Mouse (Mus musculus) midbrain, postnatal 0 days (tissue): Measurements from ENCODE around the gene Strap. TPM values are rescaled to one million over a fixed set of nuclear protein-coding genes. Genes with fewer than 3 reads are reported as not detected.
A peak's percentile ranks its signal among the peaks of the same experiment; 100 is the strongest.

Experiments
- ATAC-seq: fragments of 200-750 bp; cut with Nextera tagmentation; 2 replicates; pipeline ENCODE4 v1.8.0; 2017; ENCODE audit warnings: moderate number of reproducible peaks, mild to moderate bottlenecking, moderate TSS enrichment, moderate library complexity; ENCODE audit not compliant: low FRiP score
- DNase-seq: peaks from one replicate; pipeline ENCODE4 v3.0.0-alpha.2; 2015; ENCODE audit warnings: low spot score
- H3K27ac ChIP-seq: fragments of 300-500 bp; sonication (generic); 2 replicates; pipeline ENCODE4 v1.5.1; 2014; ENCODE audit warnings: low read depth, mild to moderate bottlenecking, low read length, mixed read lengths
- H3K27me3 ChIP-seq: fragments of 300-500 bp; sonication (generic); 2 replicates; pipeline ENCODE4 v1.6.1; 2014; ENCODE audit warnings: low read length, control low read depth, mixed read lengths; ENCODE audit not compliant: insufficient read depth
- H3K36me3 ChIP-seq: fragments of 300-500 bp; sonication (generic); 2 replicates; pipeline ENCODE4 v1.6.1; 2014; ENCODE audit warnings: low read length, control low read depth, mixed read lengths; ENCODE audit not compliant: insufficient read depth
- H3K4me1 ChIP-seq: fragments of 300-500 bp; sonication (generic); 2 replicates; pipeline ENCODE4 v1.6.1; 2014; ENCODE audit warnings: mild to moderate bottlenecking, control low read depth, antibody characterized with exemption, low read length, mixed read lengths; ENCODE audit not compliant: insufficient read depth
- H3K4me2 ChIP-seq: fragments of 300-500 bp; sonication (generic); 2 replicates; pipeline ENCODE4 v1.6.1; 2014; ENCODE audit warnings: low read depth, mild to moderate bottlenecking, low read length, mixed read lengths; ENCODE audit not compliant: poor library complexity, severe bottlenecking
- H3K4me3 ChIP-seq: fragments of 300-500 bp; sonication (generic); 2 replicates; pipeline ENCODE4 v1.5.1; 2014; ENCODE audit warnings: low read depth, mild to moderate bottlenecking, low read length, moderate library complexity
- H3K9ac ChIP-seq: fragments of 300-500 bp; sonication (generic); replicated peaks from 2 replicates; pipeline ENCODE4 v1.6.1; 2014; ENCODE audit warnings: mild to moderate bottlenecking, low read length, moderate library complexity, mixed read lengths; ENCODE audit not compliant: poor library complexity, severe bottlenecking
- H3K9me3 ChIP-seq: fragments of 300-500 bp; sonication (generic); 2 replicates; pipeline ENCODE4 v1.6.1; 2016; ENCODE audit warnings: low read length, control low read depth
- CTCF ChIP-seq: IDR thresholded peaks from 2 replicates; pipeline ENCODE4 v1.5.1; 2016; ENCODE audit warnings: antibody characterized with exemption, mild to moderate bottlenecking
- WGBS: fragments of 180-500 bp; shearing (Covaris S2); extraction: QIAGEN DNeasy Blood & Tissue Kit; methylation state at CpG from one replicate; pipeline ENCODE4 v1.1.7; 2014; 5-methylcytosine and 5-hydroxymethylcytosine counted together
- polyA plus RNA-seq: library from polyadenylated mRNA; unstranded; fragments of >200 nt; fragmentation: Nextera tagmentation; extraction: Ambion mirVana; gene quantifications from 2 replicates; pipeline ENCODE4 v1.2.1, GENCODE M21; 2015
- total RNA-seq: library from RNA; depleted of rRNA; stranded (reverse); fragments of >200 nt; gene quantifications from 2 replicates; pipeline ENCODE4 v1.2.3, GENCODE M21; 2014

Strap gene
- total and polyA plus RNA-seq, 2 experiments from 2014 or later = 80.9 to 166 TPM

GRCm38 (mm10) chr6:137740972-137741371 is 6.1 kb downstream of the Strap start:
- Histone ChIP-seq H3K4me2 (no peak overlapping the region), H3K27me3 (no peaks in the 10 kb centered on the region), H3K4me3 (no peak overlapping the region), H3K9ac (no peak overlapping the region), H3K9me3 (no peaks in the 10 kb centered on the region), H3K27ac (no peak overlapping the region), H3K4me1 (peaks cover 5% of the 10 kb centered on the region; the same call in 1 of the 2 replicates), H3K36me3 (peaks cover 44% of the 10 kb centered on the region)
- WGBS = 94% methylated on average over 2 of the region's 2 CpGs
- no peak for DNase-seq
- no peak for ATAC-seq
- TF ChIP-seq CTCF = no peak

DNA sequence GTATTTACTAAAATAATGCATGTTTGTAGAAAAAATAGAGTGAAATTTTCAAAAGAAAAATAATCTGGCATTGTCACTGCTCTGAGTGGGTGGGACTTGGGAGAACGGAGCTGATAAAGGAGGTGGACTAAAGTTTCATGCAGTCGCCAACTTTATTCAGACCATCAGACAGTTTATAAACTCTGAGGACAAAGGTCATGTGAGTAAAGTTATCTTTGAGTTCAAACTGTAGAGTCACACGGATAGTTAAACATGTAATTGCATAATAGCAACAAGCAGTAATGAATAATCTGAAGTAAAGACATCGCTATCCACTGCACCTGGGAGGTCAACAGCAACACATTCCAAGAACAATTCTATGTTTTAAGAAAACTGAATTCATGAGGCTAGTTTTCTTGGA is 9.8 kb downstream of the Strap start:
- DNase-seq = no peak
- Histone ChIP-seq H3K4me2 (no peak overlapping the region), H3K27ac (no peak overlapping the region), H3K27me3 (no peaks in the 10 kb centered on the region), H3K4me1 (no peaks in the 10 kb centered on the region), H3K4me3 (no peak overlapping the region), H3K36me3 (peaks cover 52% of the 10 kb centered on the region), H3K9ac (no peak overlapping the region), H3K9me3 (no peaks in the 10 kb centered on the region)
- no peak for TF ChIP-seq CTCF
- WGBS = 95% methylated on average over 4 of the region's 4 CpGs
- no peak for ATAC-seq

DNA sequence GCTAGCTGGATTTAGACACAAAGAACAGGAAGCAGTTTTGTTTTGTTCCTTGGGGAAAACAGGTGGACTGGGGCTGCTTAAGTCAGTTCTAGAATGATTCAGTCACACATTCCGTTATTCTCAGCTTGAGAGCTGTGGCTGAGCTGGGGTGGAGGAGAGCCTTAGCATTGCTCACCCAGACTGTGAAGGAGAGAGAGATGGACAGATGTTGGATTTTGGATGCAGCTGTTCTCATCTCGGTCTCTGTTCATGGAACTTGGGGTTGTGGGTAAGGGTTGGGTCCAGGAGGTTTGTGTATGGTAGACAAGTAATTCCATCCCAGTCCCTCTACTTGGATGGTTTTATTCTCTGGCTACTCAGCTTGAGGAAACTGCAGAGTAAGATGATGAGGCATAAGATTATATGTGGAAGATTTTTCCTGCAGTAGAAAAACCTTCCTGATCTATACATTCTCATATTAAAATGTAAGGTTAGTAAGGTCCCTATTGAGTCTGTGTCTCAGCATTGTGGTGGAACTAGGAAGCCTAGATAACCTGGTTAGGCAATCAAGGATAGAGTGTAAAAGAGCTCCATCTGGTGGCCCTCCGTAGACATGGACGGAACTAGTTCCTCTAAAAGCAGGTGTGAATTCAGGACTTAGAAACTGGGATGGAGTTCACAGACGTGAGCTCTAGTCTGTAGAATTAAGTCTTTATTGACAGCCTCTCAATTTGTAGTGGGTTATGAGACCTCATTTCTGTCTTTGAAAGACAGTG is 12.5 kb downstream of the Strap start:
- no peaks in the 10 kb centered on the region for H3K27me3 ChIP-seq
- H3K9me3 ChIP-seq = no peaks in the 10 kb centered on the region
- WGBS = 74% methylated on average over 5 of the region's 5 CpGs
- H3K4me2 ChIP-seq = no peak overlapping the region
- peak; percentile 52 for DNase-seq
- peak; percentile 59; the same call in 1 of the 2 replicates for ATAC-seq
- H3K4me3 ChIP-seq = no peak overlapping the region
- TF ChIP-seq CTCF = peak; percentile 76
- no peak overlapping the region for H3K9ac ChIP-seq
- H3K4me1 ChIP-seq = no peaks in the 10 kb centered on the region
- H3K36me3 ChIP-seq = peaks cover 49% of the 10 kb centered on the region
- H3K27ac ChIP-seq = no peak overlapping the region

DNA sequence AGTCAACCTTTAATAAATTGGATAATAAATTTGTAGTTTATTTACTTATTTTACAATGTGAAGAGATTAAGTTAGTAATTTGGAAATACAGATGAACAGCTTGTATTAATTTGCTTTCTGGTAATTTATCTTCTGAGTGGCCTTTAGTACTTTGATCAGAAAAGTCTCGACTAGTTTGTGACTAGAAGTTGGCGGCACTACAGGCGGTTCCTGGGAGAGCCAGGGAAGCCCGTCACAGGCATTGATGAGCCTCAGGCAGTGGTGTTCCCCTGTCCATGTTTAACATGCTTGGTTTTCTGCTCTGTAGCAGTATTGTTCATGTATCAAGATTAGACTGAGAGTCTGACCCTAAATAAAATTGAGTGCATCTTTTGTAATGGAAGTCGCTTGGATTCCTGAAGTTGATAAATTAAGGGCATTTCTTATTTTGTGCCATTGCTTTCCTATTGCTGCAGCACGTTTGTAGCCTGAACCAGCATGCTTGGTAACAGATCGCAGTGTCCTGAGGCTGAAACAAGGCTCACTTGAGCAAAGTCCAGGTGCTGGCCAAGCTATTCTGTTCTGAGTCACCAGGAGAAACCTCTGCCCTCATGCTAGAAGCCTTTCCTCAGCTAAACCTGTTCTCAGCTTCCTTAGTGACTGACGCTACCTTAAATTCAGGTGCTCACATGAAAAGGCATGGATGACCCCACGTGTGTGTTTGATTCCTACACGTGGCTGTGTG is 16.8 kb downstream of the Strap start:
- no peaks in the 10 kb centered on the region for H3K27me3 ChIP-seq
- no peak overlapping the region for H3K9ac ChIP-seq
- H3K4me2 ChIP-seq = no peak overlapping the region
- no peak overlapping the region for H3K4me3 ChIP-seq
- no peaks in the 10 kb centered on the region for H3K4me1 ChIP-seq
- TF ChIP-seq CTCF = no peak
- ATAC-seq (no peak), DNase-seq (no peak)
- H3K36me3 ChIP-seq = peaks cover 32% of the 10 kb centered on the region
- 88% methylated on average over 10 of the region's 10 CpGs for WGBS
- H3K9me3 ChIP-seq = no peaks in the 10 kb centered on the region
- no peak overlapping the region for H3K27ac ChIP-seq

DNA sequence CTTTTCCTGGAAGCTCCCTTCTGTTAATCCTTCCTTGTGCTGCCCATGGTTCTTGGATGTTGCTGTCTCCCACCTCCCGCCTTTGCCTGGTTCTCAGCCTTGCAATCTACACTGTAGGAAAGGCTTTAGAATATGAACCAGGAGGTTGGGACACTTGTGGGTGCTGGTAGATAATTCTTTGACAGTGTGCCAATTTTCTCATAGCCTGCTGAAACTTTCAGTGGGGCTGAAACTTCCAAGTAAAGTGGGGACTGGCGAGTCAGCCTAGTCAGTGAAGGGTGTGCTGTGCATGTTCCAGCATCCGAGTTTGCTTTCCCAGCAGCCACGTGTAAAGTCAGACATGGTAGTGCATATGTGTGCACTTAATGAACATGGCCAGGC is 17.4 kb downstream of the Strap start:
- Histone ChIP-seq H3K4me3 (no peak overlapping the region), H3K9ac (no peak overlapping the region), H3K4me1 (no peaks in the 10 kb centered on the region), H3K27me3 (no peaks in the 10 kb centered on the region), H3K4me2 (no peak overlapping the region), H3K27ac (no peak overlapping the region), H3K36me3 (peaks cover 29% of the 10 kb centered on the region), H3K9me3 (no peaks in the 10 kb centered on the region)
- TF ChIP-seq CTCF = no peak
- ATAC-seq = no peak
- 89% methylated on average over 4 of the region's 4 CpGs for WGBS
- no peak for DNase-seq
